ENCODE assay signal across 8 mouse cellular contexts in the genomic region with DNA sequence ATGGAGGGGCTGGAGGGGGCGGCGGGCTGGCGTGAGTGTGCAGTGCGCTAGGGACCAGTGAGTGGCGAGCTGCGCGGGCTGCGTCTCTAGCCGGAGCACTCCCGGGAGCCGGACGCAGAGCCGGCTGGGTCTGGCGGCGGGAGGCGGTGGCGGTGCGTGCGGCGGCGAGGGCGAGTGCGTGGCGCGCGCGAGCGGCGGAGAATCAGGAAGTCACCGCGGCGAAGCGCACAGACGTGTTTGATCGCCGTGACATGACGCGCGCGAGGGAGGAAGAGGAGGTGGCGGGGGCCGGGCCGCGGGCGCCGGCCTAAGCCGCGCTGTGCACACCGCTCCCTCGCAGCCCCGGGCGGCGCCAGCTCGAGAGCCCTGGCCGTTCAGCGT. TPM values are rescaled to one million over a fixed set of nuclear protein-coding genes. Genes with fewer than 3 reads are reported as not detected.
A peak's percentile ranks its signal among the peaks of the same experiment; 100 is the strongest.
DNase-seq lines count a peak whose midpoint lies in the region; ATAC-seq and TF ChIP-seq lines count a peak whose summit lies in the region.

No protein-coding gene starts in this region.

- no peaks in the 10 kb centered on the region for H3K79me2 ChIP-seq in heart, adult 2 months (replicated peaks; ENCODE audit: control insufficient read depth, insufficient read depth, low read length)

- H3K9ac ChIP-seq in heart, adult 2 months (ENCODE audit: low read depth, low read length), result peak overlapping the region; percentile 73
- peak overlapping the region; percentile 74 for H3K9ac ChIP-seq in kidney, postnatal 0 days (ENCODE audit: low read depth, low read length)

- no peak for TF ChIP-seq POLR2A in cortical plate, adult 2 months (IDR thresholded peaks at IDR 0.05; ENCODE audit: extremely low read depth, insufficient read depth, low read length)
- TF ChIP-seq POLR2A in heart, adult 2 months (IDR thresholded peaks at IDR 0.05; ENCODE audit: insufficient read depth, low read depth, low read length), result peak; percentile 30; the same call in 1 of the 2 replicates
- peak; percentile 8; the same call in 1 of the 2 replicates for TF ChIP-seq POLR2A in olfactory bulb, adult 2 months (IDR thresholded peaks at IDR 0.05; ENCODE audit: insufficient read depth, low read depth, low read length)

- peaks cover 6% of the 10 kb centered on the region for H3K36me3 ChIP-seq in heart, adult 2 months (ENCODE audit: control insufficient read depth, insufficient read depth, low read length)
- no peaks in the 10 kb centered on the region for H3K36me3 ChIP-seq in kidney, postnatal 0 days (ENCODE audit: insufficient read depth, low read length)

- H3K9me3 ChIP-seq in kidney, postnatal 0 days (replicated peaks; ENCODE audit: low read length), result no peaks in the 10 kb centered on the region

- peak overlapping the region; percentile 88 for H3K4me3 ChIP-seq in cortical plate, adult 2 months (ENCODE audit: insufficient read depth, low read length)
- peak overlapping the region; percentile 94 for H3K4me3 ChIP-seq in heart, adult 2 months
- H3K4me3 ChIP-seq in kidney, postnatal 0 days (replicated peaks; ENCODE audit: low read depth, low read length), result peak overlapping the region; percentile 82
- H3K4me3 ChIP-seq in olfactory bulb, adult 2 months (ENCODE audit: insufficient read depth, low read depth, low read length), result peak overlapping the region; percentile 89

- no peak for TF ChIP-seq CTCF in cortical plate, adult 2 months (IDR thresholded peaks at IDR 0.05; ENCODE audit: extremely low read depth, insufficient read depth, low read length)
- TF ChIP-seq CTCF in heart, adult 2 months (IDR thresholded peaks at IDR 0.05), result no peak
- no peak for TF ChIP-seq CTCF in kidney, postnatal 0 days (IDR thresholded peaks at IDR 0.05; ENCODE audit: low read depth)
- no peak for TF ChIP-seq CTCF in olfactory bulb, adult 2 months (IDR thresholded peaks at IDR 0.05; ENCODE audit: insufficient read depth, low read depth, low read length)

- H3K4me2 ChIP-seq in kidney, postnatal 0 days (ENCODE audit: low read length), result peak overlapping the region; percentile 89

- peak overlapping the region; percentile 94 for H3K27ac ChIP-seq in cortical plate, adult 2 months (ENCODE audit: insufficient read depth, low read length)
- peak overlapping the region; percentile 86 for H3K27ac ChIP-seq in heart, adult 2 months
- peak overlapping the region; percentile 69 for H3K27ac ChIP-seq in kidney, postnatal 0 days
- H3K27ac ChIP-seq in olfactory bulb, adult 2 months (ENCODE audit: insufficient read depth, low read depth, low read length), result peak overlapping the region; percentile 54

- no peak for TF ChIP-seq EP300 in heart, adult 2 months (IDR thresholded peaks at IDR 0.05; ENCODE audit: insufficient read depth, low read depth, low read length)

- H3K4me1 ChIP-seq in cortical plate, adult 2 months (ENCODE audit: control insufficient read depth, insufficient read depth, low read length), result peaks cover 1% of the 10 kb centered on the region; the same call in 1 of the 2 replicates
- peaks cover 4% of the 10 kb centered on the region for H3K4me1 ChIP-seq in heart, adult 2 months (ENCODE audit: control insufficient read depth, insufficient read depth, low read length)
- H3K4me1 ChIP-seq in kidney, postnatal 0 days (replicated peaks; ENCODE audit: insufficient read depth, low read length), result peaks cover 16% of the 10 kb centered on the region; the same call in 1 of the 2 replicates
- peaks cover 7% of the 10 kb centered on the region; the same call in 1 of the 2 replicates for H3K4me1 ChIP-seq in olfactory bulb, adult 2 months (ENCODE audit: control insufficient read depth, insufficient read depth, low read length)

- no peaks in the 10 kb centered on the region for H3K27me3 ChIP-seq in heart, adult 2 months (ENCODE audit: control insufficient read depth, insufficient read depth, low read length)
- no peaks in the 10 kb centered on the region for H3K27me3 ChIP-seq in kidney, postnatal 0 days (ENCODE audit: insufficient read depth, low read length)

- DNase-seq in left cerebral cortex, postnatal 10 days (ENCODE audit: extremely low spot score in 1 of 2, low spot score in 2 of 2), result peak; percentile 54 to 87
- DNase-seq in left cerebral cortex, adult 9 months (ENCODE audit: low spot score in 2 of 2), result no peak
- DNase-seq in heart, adult 2 months, result peak in 1 of 2 experiments; percentile 87
- peak; percentile 77 for DNase-seq in kidney, postnatal 0 days (ENCODE audit: low spot score)
- peak; percentile 86 for DNase-seq in lung, postnatal 10 days
- DNase-seq in thymus, postnatal 4 days, result peak; percentile 85

- peak; percentile 30 for ATAC-seq in kidney, postnatal 0 days (replicated peaks; ENCODE audit: low FRiP score, low read depth)

- intact Hi-C loops in left cerebral cortex, postnatal 10 days (cut with DNase I), result loop anchor here (5.0 kb wide), 1 partner anchor 140 kb away; no protein-coding TSS in a partner anchor
- intact Hi-C loops in heart, adult 2 months (cut with DNase I), result loop anchor here (2.0 kb wide), 1 partner anchor 34 kb away; no protein-coding TSS in a partner anchor

- WGBS in heart, adult 2 months, result under 1% methylated on average over 56 of the region's 56 CpGs
- under 1% methylated on average over 50 of the region's 56 CpGs for WGBS in kidney, postnatal 0 days
- 0% methylated on average over 55 of the region's 56 CpGs for WGBS in olfactory bulb, adult 2 months

RNA-seq across cellular contexts. Expression of gene Smarca2, which starts 2.3 kb away (rescaled TPM):
- 100 to 1,000 TPM; 205 to 206 TPM for total RNA-seq in left cerebral cortex, postnatal 10 days (2021)
- polyA plus RNA-seq in cortical plate, adult 2 months (2012; rRNA removed), result 156 and 160 TPM in 2 replicates
- 10 to 100 TPM; 65.7 to 72.1 TPM for total RNA-seq in heart, adult 2 months (2021)
- polyA plus RNA-seq in heart, adult 2 months (2012; rRNA removed), result 24.3 and 54.1 TPM in 2 replicates
- 36.1 and 41.4 TPM in 2 replicates for polyA plus RNA-seq in kidney, postnatal 0 days (2015; fragmentation: Nextera tagmentation; extraction: Ambion mirVana)
- polyA plus RNA-seq in olfactory bulb, adult 2 months (2012; ENCODE audit: insufficient read depth, insufficient read length, low replicate concordance, missing spikeins), result not detected in 2 replicates

Comparison
In these comparisons a context has a peak if more than half of its experiments do, and no peak if none do; other contexts are left out.
1. DNase-seq: peak in left cerebral cortex, postnatal 10 days (2 of 2), kidney, postnatal 0 days (single experiment), lung, postnatal 10 days (single experiment) and thymus, postnatal 4 days (single experiment); none in left cerebral cortex, adult 9 months (0 of 2).
2. Peak in every context shown above with its lines, with median percentiles within 50 percentile points of each other: H3K27ac ChIP-seq and H3K4me3 ChIP-seq.